Mouse (Mus musculus) testis, adult 2 months (tissue): ENCODE results near the gene Fyttd1. TPM values are rescaled to one million over a fixed set of nuclear protein-coding genes. Genes with fewer than 3 reads are reported as not detected.
"Not testable (repeated sequence)": the region's sequence is repeated elsewhere in the genome, so short reads cannot be mapped to it uniquely, and the experiment has no call there.

Source experiments
- H3K27ac ChIP-seq: fragments of 200-500 bp; 2 replicates; pipeline ENCODE4 v1.5.1; 2012; ENCODE audit warnings: low read depth, low read length; ENCODE audit not compliant: control insufficient read depth, insufficient read depth
- H3K27me3 ChIP-seq: fragments of 200-500 bp; 2 replicates; pipeline ENCODE4 v1.6.1; 2012; ENCODE audit warnings: mild to moderate bottlenecking, low read length, moderate library complexity; ENCODE audit not compliant: control insufficient read depth, insufficient read depth
- H3K36me3 ChIP-seq: fragments of 200-500 bp; 2 replicates; pipeline ENCODE4 v1.6.1; 2012; ENCODE audit warnings: mild to moderate bottlenecking, low read length; ENCODE audit not compliant: control insufficient read depth, insufficient read depth
- H3K4me1 ChIP-seq: fragments of 200-500 bp; 2 replicates; pipeline ENCODE4 v1.6.1; 2012; ENCODE audit warnings: low read length; ENCODE audit not compliant: control insufficient read depth, insufficient read depth
- H3K4me3 ChIP-seq: fragments of 200-500 bp; 2 replicates; pipeline ENCODE4 v1.5.1; 2012; ENCODE audit warnings: low read depth, mild to moderate bottlenecking, low read length, moderate library complexity, mixed read lengths; ENCODE audit not compliant: control insufficient read depth
- CTCF ChIP-seq: fragments of 200-500 bp; IDR thresholded peaks from 2 replicates; pipeline ENCODE4 v1.5.1; 2012; ENCODE audit warnings: low read depth, mild to moderate bottlenecking, inconsistent platforms, low read length, moderate library complexity; ENCODE audit not compliant: control insufficient read depth, insufficient read depth, insufficient replicate concordance
- POLR2A ChIP-seq: fragments of 200-500 bp; IDR thresholded peaks from 2 replicates; pipeline ENCODE4 v1.6.1; 2012; ENCODE audit warnings: low read depth, mild to moderate bottlenecking, inconsistent platforms, low read length, moderate library complexity; ENCODE audit not compliant: control insufficient read depth
- polyA plus RNA-seq: library from polyadenylated mRNA; depleted of rRNA; stranded (reverse); fragments of >200 nt; gene quantifications from 2 replicates; pipeline ENCODE4 v1.2.3, GENCODE M21; 2012

Gene Fyttd1
- polyA plus RNA-seq, 1 experiment = 45.3 TPM

- no peaks in the 10 kb centered on the region; the same call in 1 of the 2 replicates for H3K4me1 ChIP-seq
- no peaks in the 10 kb centered on the region for H3K27me3 ChIP-seq
- no peak overlapping the region for H3K27ac ChIP-seq
- H3K36me3 ChIP-seq = no peaks in the 10 kb centered on the region
- TF ChIP-seq CTCF = no peak
- no peak for TF ChIP-seq POLR2A
- H3K4me3 ChIP-seq = peak overlapping the region; percentile 72
Measured at GRCm38 (mm10) chr16:32929918-32930317, 52.6 kb downstream of the Fyttd1 start.

DNA sequence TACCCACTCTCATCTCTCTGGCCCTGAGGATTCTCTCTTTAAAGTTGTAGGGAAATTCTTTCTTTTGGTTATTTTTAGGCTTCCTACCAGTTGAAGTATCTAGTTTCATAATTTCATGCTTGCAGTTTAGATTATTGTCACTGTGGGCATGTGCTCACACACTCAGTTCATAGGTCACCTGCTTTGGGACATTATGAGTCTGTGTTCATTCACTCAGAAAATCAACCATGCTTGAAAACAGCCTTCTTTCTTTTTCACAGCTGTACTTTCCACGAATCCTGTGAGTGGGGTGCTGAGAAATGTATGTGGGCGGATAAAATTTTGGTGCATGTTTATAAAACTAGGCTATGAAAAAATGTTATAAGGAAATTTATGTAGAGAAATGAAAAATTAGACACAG, 57.2 kb downstream of the Fyttd1 start:
- Histone ChIP-seq H3K27me3 (no peaks in the 10 kb centered on the region), H3K4me3 (no peak overlapping the region), H3K4me1 (no peaks in the 10 kb centered on the region; the same call in 1 of the 2 replicates), H3K27ac (no peak overlapping the region), H3K36me3 (no peaks in the 10 kb centered on the region)
- TF ChIP-seq POLR2A (no peak), CTCF (no peak)

DNA sequence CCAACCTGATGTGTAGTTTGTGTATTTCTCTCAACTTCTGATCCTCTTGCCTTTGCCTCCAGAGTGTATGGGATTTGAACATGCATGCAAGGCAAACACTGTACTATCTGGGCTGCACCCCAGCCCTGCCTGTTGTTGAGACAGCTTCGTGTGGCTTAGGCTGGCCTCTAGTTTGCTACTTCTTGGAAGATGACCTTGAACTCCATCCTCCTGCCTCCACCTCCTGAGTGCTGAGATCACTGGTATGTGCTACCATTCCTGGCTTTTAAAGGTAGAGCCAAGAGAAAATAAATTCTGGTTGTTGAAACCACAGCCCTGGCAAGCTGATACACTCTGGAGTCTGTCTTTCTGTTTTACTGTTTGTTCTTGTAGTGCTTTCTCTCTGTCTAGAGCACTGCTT, 57.8 kb downstream of the Fyttd1 start:
- Histone ChIP-seq H3K4me1 (no peaks in the 10 kb centered on the region; the same call in 1 of the 2 replicates), H3K27ac (peak overlapping the region; percentile 42; the same call in 1 of the 2 replicates), H3K4me3 (no peak overlapping the region), H3K36me3 (no peaks in the 10 kb centered on the region), H3K27me3 (no peaks in the 10 kb centered on the region)
- TF ChIP-seq CTCF (no peak), POLR2A (no peak)

DNA sequence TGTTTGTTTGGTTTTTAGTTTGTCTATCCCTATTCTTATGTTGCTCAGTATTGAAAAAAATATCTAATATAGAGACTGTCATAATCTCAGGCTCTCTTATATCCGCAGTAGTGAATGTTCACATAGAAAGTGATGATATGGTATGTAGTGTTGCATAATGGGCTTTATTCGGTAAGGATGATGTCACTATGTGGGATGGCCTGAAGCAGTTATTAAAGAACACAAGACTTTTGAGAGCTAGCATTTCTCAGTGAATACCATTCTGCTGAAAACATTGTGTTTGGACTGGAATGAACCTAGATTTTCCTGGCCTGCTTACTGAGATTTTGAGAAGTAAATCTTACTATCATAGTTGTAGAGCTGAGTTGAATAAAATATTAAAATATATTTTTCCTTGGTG, 60.1 kb downstream of the Fyttd1 start:
- TF ChIP-seq CTCF (no peak), POLR2A (no peak)
- Histone ChIP-seq H3K27me3 (no peaks in the 10 kb centered on the region), H3K27ac (no peak overlapping the region), H3K36me3 (no peaks in the 10 kb centered on the region), H3K4me1 (no peaks in the 10 kb centered on the region; the same call in 1 of the 2 replicates), H3K4me3 (no peak overlapping the region)

DNA sequence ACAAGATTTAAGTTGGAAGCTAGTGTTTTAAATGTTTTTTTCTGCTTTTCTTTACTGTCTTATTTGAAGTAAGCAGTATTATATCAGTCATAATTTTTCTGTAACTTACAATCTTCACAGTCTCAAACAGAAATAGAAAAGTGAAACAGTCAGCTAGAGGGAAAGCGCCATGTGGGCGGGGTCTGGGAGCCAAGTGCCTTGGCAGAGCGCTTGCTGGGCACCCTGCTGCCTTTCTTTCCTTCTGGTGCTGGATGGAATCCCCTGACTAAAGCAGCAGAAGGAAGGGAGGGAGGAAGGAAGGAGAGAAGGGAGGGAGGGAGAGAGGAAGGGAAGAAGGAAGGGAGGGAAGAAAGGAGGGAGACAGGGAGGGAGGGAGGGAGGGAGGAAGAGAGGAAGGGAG, 62.0 kb downstream of the Fyttd1 start:
- H3K4me1 ChIP-seq, H3K36me3 ChIP-seq, H3K4me3 ChIP-seq, H3K27ac ChIP-seq, H3K27me3 ChIP-seq: not testable (repeated sequence)

- H3K27me3 ChIP-seq, H3K4me1 ChIP-seq, H3K27ac ChIP-seq, H3K4me3 ChIP-seq, H3K36me3 ChIP-seq: not testable (repeated sequence)
Measured at GRCm38 (mm10) chr16:32939716-32940115, 62.4 kb downstream of the Fyttd1 start.

DNA sequence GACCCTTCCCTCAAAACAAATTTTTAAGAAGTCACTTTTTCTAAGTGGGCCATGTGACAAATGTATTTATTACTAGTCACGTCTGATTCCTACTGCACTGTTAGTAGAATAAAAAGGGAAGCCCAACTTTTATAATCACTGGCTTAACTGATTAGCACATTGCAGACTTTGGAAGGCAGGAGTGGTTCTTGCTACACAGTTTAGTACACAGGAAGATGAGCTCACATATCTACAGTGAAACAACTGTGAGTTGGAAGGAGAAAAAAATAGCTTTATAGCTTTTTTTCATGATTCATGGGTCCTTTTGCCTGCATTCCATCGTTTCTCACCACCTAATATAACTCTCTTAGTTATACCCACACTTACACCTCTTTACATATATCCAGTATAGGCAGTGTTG, 63.9 kb downstream of the Fyttd1 start:
- H3K27ac ChIP-seq, H3K4me3 ChIP-seq, H3K36me3 ChIP-seq, H3K27me3 ChIP-seq, H3K4me1 ChIP-seq: not testable (repeated sequence)

- no peak for TF ChIP-seq POLR2A
- TF ChIP-seq CTCF = no peak
- H3K4me3 ChIP-seq = no peak overlapping the region
- H3K36me3 ChIP-seq = no peaks in the 10 kb centered on the region
- no peaks in the 10 kb centered on the region; the same call in 1 of the 2 replicates for H3K4me1 ChIP-seq
- no peak overlapping the region for H3K27ac ChIP-seq
- no peaks in the 10 kb centered on the region for H3K27me3 ChIP-seq
Measured at GRCm38 (mm10) chr16:32942694-32943093, 65.4 kb downstream of the Fyttd1 start.

DNA sequence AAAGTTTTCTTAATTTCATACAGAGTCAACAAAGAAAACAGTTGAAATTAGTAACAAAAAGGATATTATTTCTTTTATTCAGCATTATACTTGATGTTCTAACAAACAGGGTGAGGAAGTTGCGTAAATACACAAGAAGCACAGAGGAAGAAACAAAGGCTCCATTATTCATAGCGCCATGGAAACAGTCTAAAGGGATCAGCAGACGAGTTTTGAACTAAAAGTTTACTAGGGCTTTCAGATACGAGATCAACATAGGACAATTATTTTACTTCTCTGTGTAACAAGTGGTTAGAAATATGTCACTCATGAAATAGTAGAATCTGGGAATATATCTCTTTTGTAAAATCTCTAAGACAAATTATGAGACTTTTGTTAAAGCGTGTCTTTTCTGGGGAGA, 68.1 kb downstream of the Fyttd1 start:
- no peak overlapping the region for H3K4me3 ChIP-seq
- H3K27me3 ChIP-seq = no peaks in the 10 kb centered on the region
- H3K4me1 ChIP-seq = no peaks in the 10 kb centered on the region
- no peak overlapping the region for H3K27ac ChIP-seq
- H3K36me3 ChIP-seq = no peaks in the 10 kb centered on the region
- TF ChIP-seq POLR2A = no peak
- no peak for TF ChIP-seq CTCF
